Mouse (Mus musculus) central nervous system, embryonic 11.5 days (tissue): ENCODE results near the gene Tmem255b. TPM values are rescaled to one million over a fixed set of nuclear protein-coding genes. Genes with fewer than 3 reads are reported as not detected.

Experiments
- polyA plus RNA-seq: library from polyadenylated mRNA; depleted of rRNA; stranded (reverse); fragments of >200 nt; gene quantifications from 2 replicates; pipeline ENCODE4 v1.2.3, GENCODE M21; 2012; rRNA removed

Gene Tmem255b
- 0.08 and 0.37 TPM in 2 replicates for polyA plus RNA-seq

GRCm38 (mm10) chr8:13434889-13435288 is at the start of gene Tmem255b:
Tmem255b (plus strand) TSS chr8:13435189.

GRCm38 (mm10) chr8:13396725-13397124 is 38.3 kb upstream of the Tmem255b start, which contains the start of gene Atp4b:
Atp4b (minus strand) TSS chr8:13396825.

GRCm38 (mm10) chr8:13404666-13405131 is 30.3 kb upstream of the Tmem255b start, which contains the start of gene Grk1:
Grk1 (plus strand) TSS chr8:13405081.

GRCm38 (mm10) chr8:13493858-13494631 is 59.1 kb downstream of the Tmem255b start, which contains the start of gene Gas6:
Gas6 (minus strand) TSS chr8:13494490.

Other genes with a start within 250 kb of the Tmem255b start
- gene Grtp1, start 234.6 kb upstream of the Tmem255b start, polyA plus RNA-seq, result 11.9 and 19.5 TPM in 2 replicates
- 1.6 and 1.9 TPM in 2 replicates for gene Adprhl1, start 181.0 kb upstream of the Tmem255b start, polyA plus RNA-seq
- gene Dcun1d2, start 147.1 kb upstream of the Tmem255b start, polyA plus RNA-seq, result 23.1 and 31.4 TPM in 2 replicates
- gene Tmco3, start 147.0 kb upstream of the Tmem255b start, polyA plus RNA-seq, result 33.5 and 36.8 TPM in 2 replicates
- 250 and 294 TPM in 2 replicates for gene Tfdp1, start 96.4 kb upstream of the Tmem255b start, polyA plus RNA-seq
- gene Atp4b, start 38.4 kb upstream of the Tmem255b start, polyA plus RNA-seq, result not detected in 2 replicates
- gene Grk1, start 30.1 kb upstream of the Tmem255b start, polyA plus RNA-seq, result 0.08 and 0.10 TPM in 2 replicates
- 12.3 and 12.8 TPM in 2 replicates for gene Gas6, start 59.3 kb downstream of the Tmem255b start, polyA plus RNA-seq
- gene 1700029H14Rik, start 127.3 kb downstream of the Tmem255b start, polyA plus RNA-seq, result not detected in 2 replicates
- gene Rasa3, start 242.4 kb downstream of the Tmem255b start, polyA plus RNA-seq, result 18.8 and 23.7 TPM in 2 replicates